Mouse (Mus musculus) left cerebral cortex, adult 18-20 months (tissue): ENCODE measurements around the gene AC131692.1. TPM values are rescaled to one million over a fixed set of nuclear protein-coding genes. Genes with fewer than 3 reads are reported as not detected.

ENCODE experiments used
- microRNA-seq, 2 experiments: library from miRNA; unstranded; fragments of <30 nt; microRNA quantifications; one replicate each; pipeline ENCODE4 v1.2.0; 2021
- total RNA-seq, 2 experiments: library from RNA; stranded (reverse); gene quantifications; 2 replicates each; pipeline ENCODE4 v1.2.3; 2021

The AC131692.1 gene
- total RNA-seq, 2 experiments from 2014 or later = not detected

Small RNAs within 50 kb of the gene (microRNA-seq; reads per million reads assigned to microRNA genes)
- 5.2 to 5.3 reads per million in 2 experiments for gene Mir6988

Other genes starting within 250 kb of the AC131692.1 start
- gene Frmd8, start 219.1 kb upstream of the AC131692.1 start, total RNA-seq = 10 to 100 TPM; 13.5 to 13.6 TPM
- gene Slc25a45, start 216.6 kb upstream of the AC131692.1 start, total RNA-seq = 1 to 10 TPM; 2.3 to 3.2 TPM
- 1 to 10 TPM; 4.1 to 4.2 TPM for gene Tigd3, start 200.3 kb upstream of the AC131692.1 start, total RNA-seq
- gene Dpf2, start 181.4 kb upstream of the AC131692.1 start, total RNA-seq = 100 to 1,000 TPM in 1 of 2 experiments, 10 to 100 TPM in 1; 90.1 to 102 TPM
- 1 to 10 TPM; 4.7 to 5.4 TPM for gene Cdc42ep2, start 169.6 kb upstream of the AC131692.1 start, total RNA-seq
- gene Pola2, start 130.2 kb upstream of the AC131692.1 start, total RNA-seq = 1 to 10 TPM; 4.9 to 5.0 TPM
- gene Slc22a20, start 108.3 kb upstream of the AC131692.1 start, total RNA-seq = not detected
- 10 to 100 TPM; 27.9 to 28.1 TPM for gene Capn1, start 78.5 kb upstream of the AC131692.1 start, total RNA-seq
- 10 to 100 TPM; 41.3 to 41.6 TPM for gene Syvn1, start 47.8 kb upstream of the AC131692.1 start, total RNA-seq
- gene Mrpl49, start 36.6 kb upstream of the AC131692.1 start, total RNA-seq = 10 to 100 TPM; 42.5 to 51.3 TPM
- gene Fau, start 36.6 kb upstream of the AC131692.1 start, total RNA-seq = 100 to 1,000 TPM; 717 to 762 TPM
- gene Znhit2, start 33.2 kb upstream of the AC131692.1 start, total RNA-seq = 10 to 100 TPM; 32.2 to 35.0 TPM
- gene Tm7sf2, start 26.0 kb upstream of the AC131692.1 start, total RNA-seq = 10 to 100 TPM; 25.1 to 25.2 TPM
- gene Vps51, start 17.2 kb upstream of the AC131692.1 start, total RNA-seq = 10 to 100 TPM; 78.5 to 94.4 TPM
- not detected for gene Tmem262, start 14.4 kb upstream of the AC131692.1 start, total RNA-seq
- under 1 TPM; 0.54 to 0.60 TPM for gene Gm28374, start 12.2 kb upstream of the AC131692.1 start, total RNA-seq
- 10 to 100 TPM; 38.6 to 42.1 TPM for gene Zfpl1, start 9.5 kb upstream of the AC131692.1 start, total RNA-seq
- under 1 TPM in 1 of 2 experiments, not detected in 1; 0.26 TPM for gene Cdca5, start 9.4 kb upstream of the AC131692.1 start, total RNA-seq
- under 1 TPM; 0.14 to 0.21 TPM for gene Naaladl1, start 11.4 kb downstream of the AC131692.1 start, total RNA-seq
- gene Sac3d1, start 24.2 kb downstream of the AC131692.1 start, total RNA-seq = 10 to 100 TPM; 17.8 to 19.0 TPM
- gene Snx15, start 33.9 kb downstream of the AC131692.1 start, total RNA-seq = 10 to 100 TPM; 41.6 to 44.8 TPM
- 1 to 10 TPM in 1 of 2 experiments, under 1 TPM in 1; 0.51 to 1.2 TPM for gene Batf2, start 46.6 kb downstream of the AC131692.1 start, total RNA-seq
- gene Arl2, start 47.1 kb downstream of the AC131692.1 start, total RNA-seq = 10 to 100 TPM; 82.9 to 92.9 TPM
- under 1 TPM in 1 of 2 experiments, not detected in 1; 0.37 TPM for gene Majin, start 90.0 kb downstream of the AC131692.1 start, total RNA-seq
- gene Gpha2, start 132.0 kb downstream of the AC131692.1 start, total RNA-seq = not detected
- gene Ppp2r5b, start 141.5 kb downstream of the AC131692.1 start, total RNA-seq = 100 to 1,000 TPM; 152 to 158 TPM
- 10 to 100 TPM; 31.5 to 33.9 TPM for gene Atg2a, start 147.2 kb downstream of the AC131692.1 start, total RNA-seq
- gene Ehd1, start 182.3 kb downstream of the AC131692.1 start, total RNA-seq = 10 to 100 TPM; 36.8 to 39.0 TPM
- 1 to 10 TPM; 4.2 to 4.8 TPM for gene Cdc42bpg, start 212.0 kb downstream of the AC131692.1 start, total RNA-seq
- gene Men1, start 240.6 kb downstream of the AC131692.1 start, total RNA-seq = 10 to 100 TPM; 62.4 to 74.5 TPM
- 100 to 1,000 TPM in 1 of 2 experiments, 10 to 100 TPM in 1; 92.9 to 100 TPM for gene Map4k2, start 246.7 kb downstream of the AC131692.1 start, total RNA-seq